8 mouse cellular contexts compared by ENCODE assay signal in the genomic region with DNA sequence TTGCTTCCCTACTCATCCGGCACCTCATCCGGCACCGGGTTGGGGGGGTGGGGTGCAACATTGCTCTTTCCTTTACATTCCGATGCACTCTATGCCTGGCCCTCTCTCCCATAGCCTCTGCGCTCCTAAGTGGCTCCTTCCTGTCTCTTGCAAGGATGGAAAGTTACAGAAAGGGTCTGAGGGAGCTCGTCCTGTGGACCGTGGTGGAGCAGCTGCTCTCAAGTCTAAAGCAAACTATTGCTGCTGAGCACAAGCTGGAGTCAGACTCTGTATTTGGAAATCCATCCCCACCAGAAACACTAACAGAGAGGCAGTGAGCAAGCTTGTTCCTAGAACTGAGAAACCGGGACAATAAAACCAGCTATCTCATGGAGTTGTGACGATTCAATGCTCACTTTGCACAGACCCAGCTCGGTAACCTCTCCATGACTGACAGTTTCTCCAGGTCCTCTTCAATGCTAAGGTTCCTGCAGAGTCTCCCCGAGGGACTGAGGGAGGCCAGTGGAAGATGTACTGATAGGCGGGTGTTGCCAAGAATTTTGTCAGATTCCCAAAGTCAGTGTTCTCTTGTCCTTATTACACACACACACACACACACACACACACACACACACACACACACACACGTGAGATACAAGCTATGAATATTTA. TPM values are rescaled to one million over a fixed set of nuclear protein-coding genes. Genes with fewer than 3 reads are reported as not detected.
DNase-seq lines count a peak whose midpoint lies in the region.

No protein-coding gene starts in this region.

- H3K4me3 ChIP-seq in macrophage (ENCODE audit: inconsistent target), result peak overlapping the region; percentile 64

- peak overlapping the region; percentile 69 for H3K27ac ChIP-seq in macrophage

- H3K79me2 ChIP-seq in macrophage (ENCODE audit: inconsistent target), result peaks cover 56% of the 10 kb centered on the region

- no peaks in the 10 kb centered on the region for H3K36me3 ChIP-seq in macrophage (ENCODE audit: inconsistent target)

- peak; percentile 51 for DNase-seq in adrenal gland, adult 2 months
- DNase-seq in adrenal gland, adult 8-10 months, result no peak
- peak; percentile 67 for DNase-seq in 3T3-L1 (ENCODE audit: low read depth, low spot score)
- DNase-seq in embryo, embryonic 9.5 days (ENCODE audit: extremely low spot score), result peak; percentile 42
- DNase-seq in induced T-regulatory cell, adult 2 months (ENCODE audit: low read depth), result peak; percentile 59
- no peak for DNase-seq in urinary bladder, postnatal 10 days (ENCODE audit: low spot score)
- no peak for DNase-seq in right cerebral cortex, postnatal 36 days (ENCODE audit: low spot score in 2 of 2)

- under 1% methylated on average over 13 of the region's 13 CpGs for WGBS in macrophage (ENCODE audit: missing documents)

RNA-seq across cellular contexts. Expression of a gene that starts 1.0 kb away (rescaled TPM):
- 10 to 100 TPM; 18.5 to 30.0 TPM for total RNA-seq in adrenal gland, adult 2 months (2021)
- 50.4 and 60.6 TPM in 2 replicates for polyA plus RNA-seq in adrenal gland, adult 2 months (2012; rRNA removed)
- 10 to 100 TPM; 32.5 to 46.9 (median 40.3) TPM for total RNA-seq in adrenal gland, adult 8-10 months (2022)
- 100 to 1,000 TPM in 25 of 26 experiments, 10 to 100 TPM in 1; 50.7 to 434 (median 284) TPM for total RNA-seq in macrophage (2018; cell fraction: chromatin; rRNA removed)
- 10 to 100 TPM; 34.5 to 59.0 (median 45.3) TPM for total RNA-seq in macrophage (2018; cell fraction: cytosol; rRNA removed)
- total RNA-seq in macrophage (2018; cell fraction: nucleus; rRNA removed), result 100 to 1,000 TPM in 23 of 26 experiments, 10 to 100 TPM in 3; 61.5 to 335 (median 157) TPM
- polyA plus RNA-seq in macrophage (2018), result 29.6 to 32.2 TPM (median 30.1 TPM) in 3 replicates

RNA-seq across cellular contexts. Expression of a gene that starts 42.6 kb away (rescaled TPM):
- total RNA-seq in adrenal gland, adult 2 months (2021), result 100 to 1,000 TPM; 498 to 599 TPM
- 613 and 819 TPM in 2 replicates for polyA plus RNA-seq in adrenal gland, adult 2 months (2012; rRNA removed)
- total RNA-seq in adrenal gland, adult 8-10 months (2022), result 100 to 1,000 TPM; 138 to 436 (median 316) TPM
- total RNA-seq in macrophage (2018; cell fraction: chromatin; rRNA removed), result 1 to 10 TPM in 1 of 26 experiments, under 1 TPM in 3, not detected in 22; 0.38 to 1.5 (median 0.58) TPM
- under 1 TPM; 0.24 to 0.88 (median 0.48) TPM for total RNA-seq in macrophage (2018; cell fraction: cytosol; rRNA removed)
- total RNA-seq in macrophage (2018; cell fraction: nucleus; rRNA removed), result 1 to 10 TPM in 2 of 26 experiments, under 1 TPM in 15, not detected in 9; 0.22 to 1.0 (median 0.56) TPM
- 0.22 to 0.55 TPM (median 0.42 TPM) in 3 replicates for polyA plus RNA-seq in macrophage (2018)

Comparison
In these comparisons a context has a peak if more than half of its experiments do, and no peak if none do; other contexts are left out.
1. DNase-seq: peak in adrenal gland, adult 2 months (single experiment), 3T3-L1 (single experiment), embryo, embryonic 9.5 days (single experiment) and induced T-regulatory cell, adult 2 months (single experiment); none in adrenal gland, adult 8-10 months (single experiment), urinary bladder, postnatal 10 days (single experiment) and right cerebral cortex, postnatal 36 days (0 of 2).